Mouse (Mus musculus) embryonic fibroblast, embryonic 13.5 days (primary cell): ENCODE results near the gene Znhit1.

Experiments
- CTCF ChIP-seq: IDR thresholded peaks from 2 replicates; pipeline ENCODE4 v1.5.1; 2011; ENCODE audit warnings: mild to moderate bottlenecking, control low read depth, low read length, moderate library complexity, borderline replicate concordance; ENCODE audit not compliant: insufficient read depth
- POLR2A ChIP-seq: IDR thresholded peaks from 2 replicates; pipeline ENCODE4 v1.6.1; 2011; ENCODE audit warnings: low read depth, mild to moderate bottlenecking, control low read depth, low read length, moderate library complexity

GRCm38 (mm10) chr5:136986695-136987137 is 1.1 kb downstream of the Znhit1 start, which contains the start of gene Plod3:
- TF ChIP-seq POLR2A (peak; percentile 61), CTCF (no peak)
